Mouse (Mus musculus) heart, adult 2 months (tissue): ENCODE measurements around the gene H1foo.

Source experiments
- CTCF ChIP-seq: fragments of 200-600 bp; IDR thresholded peaks from 2 replicates; pipeline ENCODE4 v1.8.1; 2022; ENCODE audit warnings: antibody characterized with exemption, mild to moderate bottlenecking, moderate library complexity
- POLR2A ChIP-seq: fragments of 200-500 bp; IDR thresholded peaks from 2 replicates; pipeline ENCODE4 v1.6.1; 2011; ENCODE audit warnings: mild to moderate bottlenecking, low read depth, low read length, control low read depth; ENCODE audit not compliant: insufficient read depth

DNA sequence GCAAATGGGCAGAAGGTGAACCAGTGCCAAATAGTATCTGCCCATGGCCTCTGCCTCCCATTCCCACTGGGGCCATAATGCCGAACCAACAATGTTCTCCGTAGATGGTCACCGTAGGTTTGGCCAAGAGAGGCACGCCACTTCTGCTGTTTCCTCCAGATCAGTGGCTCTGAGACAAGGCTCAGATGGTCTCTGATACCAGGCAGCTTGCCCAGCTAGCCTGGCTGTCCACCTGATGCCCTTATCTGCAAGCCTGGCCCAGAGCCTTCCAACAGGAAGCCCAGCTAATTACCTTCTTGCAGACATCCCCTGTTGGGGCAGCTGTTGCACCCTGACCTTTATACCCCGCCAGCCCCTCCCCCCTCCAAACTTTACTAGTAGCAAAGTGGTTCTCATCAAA is 23.3 kb downstream of the H1foo start:
- TF ChIP-seq CTCF = no peak
- TF ChIP-seq POLR2A = no peak
